ENCODE assay signal across 19 mouse cellular contexts in the genomic region with DNA sequence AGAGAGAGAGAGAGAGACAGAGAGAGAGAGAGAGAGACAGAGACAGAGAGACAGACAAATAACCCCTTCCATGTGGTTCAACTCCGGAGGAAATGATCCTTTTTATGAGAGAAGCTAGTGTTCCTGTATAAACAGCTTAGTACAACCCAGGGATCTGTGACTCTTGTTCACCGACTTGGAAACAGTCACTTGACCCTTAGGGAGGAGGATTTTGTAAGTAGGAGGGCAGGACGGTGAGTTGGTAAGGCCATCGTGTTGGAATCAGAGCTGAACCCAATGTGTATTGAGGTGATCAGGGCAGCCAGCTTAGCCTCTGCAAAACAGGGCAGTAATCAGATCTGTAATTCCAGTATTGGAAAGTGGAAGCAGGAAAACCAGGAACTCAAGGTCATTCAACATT.
"Had no signal": no experiment of that assay in that cellular context is flagged by ENCODE, and none has a peak within 500 bp of the region (broad histone marks: within the 10 kb centered on the region; RNA-seq: fewer than 3 reads in every experiment).

No protein-coding gene starts in this region.

- H3K4me3 ChIP-seq: midbrain, embryonic 10.5 days; midbrain, embryonic 12.5 days; myocyte; neural tube, embryonic 13.5 days; neural tube, embryonic 15.5 days had no signal

- H3K4me2 ChIP-seq: lung, embryonic 14.5 days; midbrain, embryonic 12.5 days; neural tube, embryonic 13.5 days; neural tube, embryonic 15.5 days had no signal

- DNase-seq: lung, adult 18-20 months; lung, embryonic 14.5 days; lung, postnatal 10 days; lung, postnatal 4 days; midbrain, embryonic 14.5 days; retina, postnatal 1 day; right cerebral cortex, adult 18-20 months; right cerebral cortex, postnatal 25 days; right cerebral cortex, postnatal 4 days; spleen, adult 18-20 months; thymus, adult 18-20 months; thymus, postnatal 14 days; thymus, postnatal 36 days had no signal

- H3K9me3 ChIP-seq: midbrain, embryonic 10.5 days; midbrain, embryonic 12.5 days; neural tube, embryonic 13.5 days; neural tube, embryonic 15.5 days had no signal

- H3K4me1 ChIP-seq: midbrain, embryonic 10.5 days; midbrain, embryonic 12.5 days; neural tube, embryonic 13.5 days; neural tube, embryonic 15.5 days had no signal

- H3K9ac ChIP-seq: lung, embryonic 14.5 days; midbrain, embryonic 12.5 days; neural tube, embryonic 13.5 days; neural tube, embryonic 15.5 days had no signal

- H3K27ac ChIP-seq: midbrain, embryonic 10.5 days; midbrain, embryonic 12.5 days; neural tube, embryonic 13.5 days; neural tube, embryonic 15.5 days had no signal

- H3K27me3 ChIP-seq: neural tube, embryonic 15.5 days had no signal

- H3K36me3 ChIP-seq: midbrain, embryonic 10.5 days; midbrain, embryonic 12.5 days; neural tube, embryonic 13.5 days; neural tube, embryonic 15.5 days had no signal

- ATAC-seq: midbrain, embryonic 16.5 days had no signal
